Mouse (Mus musculus) yolk sac, embryonic 10.5 days (tissue): ENCODE results near the gene Slc41a2.

Experiments
- DNase-seq: peaks from one replicate; pipeline ENCODE4 v3.0.0-alpha.2; 2017; ENCODE audit warnings: low spot score

The Slc41a2 gene

GRCm38 (mm10) chr10:83185121-83185520 is 152.6 kb downstream of the Slc41a2 start:
- no peak for DNase-seq

DNA sequence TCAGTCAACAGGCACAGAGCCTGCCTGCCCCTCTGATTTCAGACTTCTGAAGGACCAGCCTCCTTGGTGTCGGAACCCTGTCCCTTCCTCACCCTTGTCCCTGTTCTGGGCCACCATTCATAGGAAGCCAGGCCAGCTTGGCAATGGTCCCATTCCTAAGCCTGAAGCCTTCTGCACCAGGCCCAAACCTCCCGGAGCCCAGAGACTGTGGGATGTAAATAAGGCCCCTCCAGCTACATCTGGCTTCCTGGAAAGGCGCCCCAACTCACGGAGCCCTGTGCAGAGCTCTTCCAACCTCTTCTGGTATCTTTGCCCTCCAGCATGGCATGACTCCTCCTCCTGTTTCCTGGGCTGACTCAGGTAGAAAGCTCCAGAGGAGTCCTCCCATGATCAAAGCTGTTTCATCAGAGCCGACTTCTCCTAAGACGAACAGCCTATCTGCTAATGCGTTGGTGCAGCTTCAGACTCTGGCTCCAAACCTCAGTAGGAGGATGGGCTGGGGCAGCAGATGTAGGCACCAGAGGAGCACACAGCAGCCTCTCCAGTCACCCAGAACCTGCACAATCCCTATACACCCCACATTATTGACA is 153.1 kb downstream of the Slc41a2 start:
- no peak for DNase-seq

GRCm38 (mm10) chr10:83183634-83184479 is 153.8 kb downstream of the Slc41a2 start:
- DNase-seq: peak; percentile 46

- DNase-seq: no peak
Observed at GRCm38 (mm10) chr10:83182573-83182960, 155.1 kb downstream of the Slc41a2 start.

DNA sequence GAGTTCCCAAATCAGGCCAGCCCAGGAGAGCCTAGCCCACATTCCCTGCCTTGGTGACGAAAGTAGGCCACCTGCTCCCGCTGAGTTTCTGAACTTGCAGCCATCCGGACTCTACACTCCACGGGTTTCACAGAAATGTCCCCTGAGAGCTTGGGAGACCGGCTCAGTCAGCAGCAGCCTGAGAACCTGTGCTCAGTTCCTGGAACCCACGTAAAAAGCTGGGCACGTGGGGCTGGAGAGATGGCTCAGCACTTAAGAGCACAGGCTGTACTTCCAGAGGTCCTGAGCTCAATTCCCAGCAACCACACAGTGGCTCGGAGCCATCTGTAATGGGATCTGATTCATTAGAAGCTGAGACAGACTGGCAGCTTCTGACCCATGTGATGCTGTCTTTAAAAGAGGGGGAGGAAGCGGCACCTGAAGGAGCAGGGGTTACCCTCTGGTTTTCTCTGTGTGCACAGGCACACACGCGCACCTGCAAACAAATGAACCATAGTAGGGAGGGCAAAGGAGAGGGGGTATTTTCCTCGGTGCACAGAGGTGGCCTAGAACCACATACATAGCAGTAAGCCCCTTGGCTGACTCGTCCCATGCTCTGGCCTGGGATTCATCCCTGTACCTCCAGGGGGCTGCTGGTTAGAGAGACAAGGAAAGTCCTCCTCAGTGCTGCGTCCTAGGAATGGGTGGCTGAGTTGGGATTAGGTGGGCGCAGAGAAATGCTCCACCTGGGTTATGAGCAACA is 155.7 kb downstream of the Slc41a2 start:
- no peak for DNase-seq
